Mouse (Mus musculus) stomach, embryonic 14.5 days (tissue): ENCODE results near the gene Fars2. TPM values are rescaled to one million over a fixed set of nuclear protein-coding genes. Genes with fewer than 3 reads are reported as not detected.

ENCODE experiments used
- ATAC-seq: fragments of 200-750 bp; cut with Nextera tagmentation; 2 replicates; pipeline ENCODE4 v1.8.0; 2017; ENCODE audit warnings: low read depth, moderate TSS enrichment; ENCODE audit not compliant: insufficient number of reproducible peaks, insufficient read depth, low FRiP score
- H3K27ac ChIP-seq: fragments of 300-500 bp; sonication (generic); 2 replicates; pipeline ENCODE4 v1.5.1; 2014; ENCODE audit warnings: mild to moderate bottlenecking, low read length, moderate library complexity, mixed read lengths
- H3K27me3 ChIP-seq: fragments of 300-500 bp; sonication (generic); 2 replicates; pipeline ENCODE4 v1.6.1; 2014; ENCODE audit warnings: low read length, control low read depth, mixed read lengths; ENCODE audit not compliant: control insufficient read depth, insufficient read depth
- H3K36me3 ChIP-seq: fragments of 300-500 bp; sonication (generic); 2 replicates; pipeline ENCODE4 v1.6.1; 2014; ENCODE audit warnings: mild to moderate bottlenecking, control low read depth, low read length, moderate library complexity, mixed read lengths; ENCODE audit not compliant: control insufficient read depth, insufficient read depth
- H3K4me1 ChIP-seq: fragments of 300-500 bp; sonication (generic); 2 replicates; pipeline ENCODE4 v1.6.1; 2014; ENCODE audit warnings: low read length, control low read depth, mixed read lengths; ENCODE audit not compliant: control insufficient read depth, insufficient read depth
- H3K4me2 ChIP-seq: fragments of 300-500 bp; sonication (generic); replicated peaks from 2 replicates; pipeline ENCODE4 v1.6.1; 2014; ENCODE audit warnings: low read depth, low read length, control low read depth
- H3K4me3 ChIP-seq: fragments of 300-500 bp; sonication (generic); 2 replicates; pipeline ENCODE4 v1.5.1; 2014; ENCODE audit warnings: low read depth, low read length, control low read depth
- H3K9ac ChIP-seq: fragments of 300-500 bp; sonication (generic); replicated peaks from 2 replicates; pipeline ENCODE4 v1.6.1; 2014; ENCODE audit warnings: low read depth, mild to moderate bottlenecking, control low read depth, low read length, moderate library complexity, mixed read lengths
- H3K9me3 ChIP-seq: fragments of 300-500 bp; sonication (generic); 2 replicates; pipeline ENCODE4 v1.6.1; 2016; ENCODE audit warnings: low read depth, low read length, control low read depth; ENCODE audit not compliant: control insufficient read depth
- WGBS: fragments of 180-500 bp; shearing (Covaris S2); extraction: QIAGEN DNeasy Blood & Tissue Kit; methylation state at CpG from one replicate; pipeline ENCODE4 v1.1.7; 2014; 5-methylcytosine and 5-hydroxymethylcytosine counted together
- polyA plus RNA-seq: library from polyadenylated mRNA; unstranded; fragments of >200 nt; fragmentation: Nextera tagmentation; extraction: Ambion mirVana; gene quantifications from 2 replicates; pipeline ENCODE4 v1.2.1, GENCODE M21; 2014

Fars2 gene
- polyA plus RNA-seq, 1 experiment from 2014 or later = 40.0 TPM

DNA sequence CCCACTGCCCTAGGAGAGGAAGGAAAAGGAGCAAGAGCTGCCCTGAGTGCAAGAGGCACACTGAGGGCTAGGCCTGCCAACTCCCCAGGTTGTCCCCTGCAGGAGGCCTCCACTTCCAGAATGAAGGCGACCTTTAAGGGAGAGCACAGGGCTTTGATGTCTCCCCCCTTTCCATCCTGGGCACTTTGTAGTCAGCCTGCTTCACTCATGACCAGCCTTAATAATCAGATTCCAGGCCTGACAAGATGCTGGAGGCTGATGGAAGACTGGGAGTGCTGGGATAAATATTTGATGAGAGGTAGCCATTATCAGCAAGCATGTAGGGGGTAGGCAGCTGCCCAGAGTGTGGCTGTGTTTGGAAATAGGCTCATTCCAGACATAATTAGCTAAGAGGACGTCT, 421.2 kb downstream of the Fars2 start:
- H3K4me3 ChIP-seq = no peak overlapping the region
- 0 out of 2 replicates have a peak, but pooled peaks cover 3% of the 10 kb centered on the region for H3K4me1 ChIP-seq
- H3K4me2 ChIP-seq = no peak overlapping the region
- no peaks in the 10 kb centered on the region for H3K27me3 ChIP-seq
- 45% methylated on average over 2 of the region's 2 CpGs for WGBS
- H3K36me3 ChIP-seq = no peaks in the 10 kb centered on the region
- no peaks in the 10 kb centered on the region for H3K9me3 ChIP-seq
- ATAC-seq = no peak
- no peak overlapping the region for H3K9ac ChIP-seq
- no peak overlapping the region for H3K27ac ChIP-seq

- Histone ChIP-seq H3K4me1 (0 out of 2 replicates have a peak, but pooled peaks cover 3% of the 10 kb centered on the region), H3K36me3 (no peaks in the 10 kb centered on the region), H3K4me3 (no peak overlapping the region), H3K27ac (no peak overlapping the region), H3K4me2 (no peak overlapping the region), H3K27me3 (no peaks in the 10 kb centered on the region), H3K9ac (no peak overlapping the region), H3K9me3 (no peaks in the 10 kb centered on the region)
- 38% methylated on average over 10 of the region's 10 CpGs for WGBS
- peak; percentile 38; the same call in 1 of the 2 replicates for ATAC-seq
Measured at GRCm38 (mm10) chr13:36540231-36540630, 423.0 kb downstream of the Fars2 start.

DNA sequence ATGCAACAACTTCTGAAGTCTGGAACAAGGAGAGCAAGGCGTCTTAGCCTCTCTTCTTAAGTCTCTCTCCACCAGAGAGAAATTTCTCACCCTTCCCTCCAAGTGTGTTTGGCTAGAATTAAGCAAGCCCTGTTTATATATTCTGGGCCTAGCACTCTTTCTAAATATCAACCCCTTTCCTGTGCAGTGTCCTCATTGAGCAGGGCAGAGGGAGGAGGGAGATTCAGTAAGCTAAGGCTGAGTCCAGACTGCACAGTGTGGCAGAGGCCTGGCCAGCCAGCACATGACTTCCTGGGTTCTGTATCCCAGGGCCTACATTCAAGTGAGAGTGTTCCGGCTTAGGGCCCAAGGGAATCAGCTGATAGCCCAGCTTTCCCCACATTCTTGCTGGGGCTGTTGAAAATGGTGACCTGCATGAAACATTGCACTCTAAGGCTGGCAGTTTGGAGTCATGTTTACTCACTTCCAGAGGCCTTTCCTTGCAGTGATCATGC, 424.1 kb downstream of the Fars2 start:
- H3K27ac ChIP-seq = no peak overlapping the region
- H3K9me3 ChIP-seq = no peaks in the 10 kb centered on the region
- WGBS = 82% methylated on average over 2 of the region's 2 CpGs
- no peaks in the 10 kb centered on the region for H3K36me3 ChIP-seq
- H3K4me3 ChIP-seq = no peak overlapping the region
- 0 out of 2 replicates have a peak, but pooled peaks have one; percentile 53 for ATAC-seq
- H3K27me3 ChIP-seq = no peaks in the 10 kb centered on the region
- H3K4me1 ChIP-seq = 0 out of 2 replicates have a peak, but pooled peaks cover 3% of the 10 kb centered on the region
- no peak overlapping the region for H3K9ac ChIP-seq
- no peak overlapping the region for H3K4me2 ChIP-seq

DNA sequence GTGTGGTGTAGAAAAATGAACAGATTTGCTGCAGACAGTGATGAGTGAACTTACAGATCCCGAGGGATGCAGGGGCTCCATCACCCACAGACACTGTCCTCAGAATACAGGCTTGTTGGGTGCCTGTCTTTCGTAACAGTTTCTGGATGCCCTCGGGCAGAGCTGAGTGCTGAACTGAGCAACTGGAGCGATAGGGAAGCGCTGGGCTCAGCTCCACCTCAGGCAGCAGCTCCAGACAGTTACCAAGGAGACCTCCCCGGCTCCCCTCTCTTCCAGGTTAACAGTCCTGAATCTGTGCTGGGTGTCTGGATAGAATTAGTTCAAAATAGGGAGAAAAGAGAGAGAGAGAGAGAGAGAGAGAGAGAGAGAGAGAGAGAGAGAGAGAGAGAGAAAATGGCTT, 433.5 kb downstream of the Fars2 start:
- Histone ChIP-seq H3K4me1 (no peaks in the 10 kb centered on the region), H3K36me3 (no peaks in the 10 kb centered on the region), H3K9me3 (peaks cover 3% of the 10 kb centered on the region; the same call in 1 of the 2 replicates), H3K4me3 (no peak overlapping the region), H3K4me2 (no peak overlapping the region), H3K27ac (no peak overlapping the region), H3K27me3 (no peaks in the 10 kb centered on the region), H3K9ac (no peak overlapping the region)
- 55% methylated on average over 6 of the region's 6 CpGs for WGBS
- ATAC-seq = no peak

GRCm38 (mm10) chr13:36552522-36553246, 435.5 kb downstream of the Fars2 start:
- Histone ChIP-seq H3K4me1 (no peaks in the 10 kb centered on the region), H3K36me3 (no peaks in the 10 kb centered on the region), H3K4me3 (no peak overlapping the region), H3K27me3 (no peaks in the 10 kb centered on the region), H3K27ac (no peak overlapping the region), H3K9ac (no peak overlapping the region), H3K4me2 (no peak overlapping the region), H3K9me3 (no peaks in the 10 kb centered on the region; the same call in 1 of the 2 replicates)
- WGBS = 79% methylated on average over 3 of the region's 3 CpGs
- no peak for ATAC-seq

DNA sequence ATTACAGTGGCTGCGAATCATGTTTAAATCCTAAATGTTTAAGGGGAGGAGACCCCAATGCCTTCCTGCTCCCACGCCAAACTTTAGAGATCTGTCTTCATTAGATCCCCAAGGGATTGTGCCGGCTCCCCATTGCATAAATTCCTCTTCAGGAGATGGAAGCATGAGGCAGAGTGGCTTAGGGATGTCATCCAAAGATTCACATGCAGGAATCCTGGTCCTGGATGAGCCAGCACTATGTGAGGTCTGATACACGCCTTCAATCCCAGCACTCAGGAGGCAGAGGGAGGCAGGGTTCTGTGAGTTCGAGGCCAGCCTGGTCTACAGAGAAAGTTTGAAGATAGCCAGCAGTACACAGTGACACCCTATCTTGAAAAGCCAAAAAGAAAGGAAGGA, 436.0 kb downstream of the Fars2 start:
- no peak overlapping the region for H3K4me3 ChIP-seq
- no peaks in the 10 kb centered on the region; the same call in 1 of the 2 replicates for H3K9me3 ChIP-seq
- no peak overlapping the region for H3K27ac ChIP-seq
- no peak overlapping the region for H3K4me2 ChIP-seq
- no peak for ATAC-seq
- no peak overlapping the region for H3K9ac ChIP-seq
- H3K36me3 ChIP-seq = no peaks in the 10 kb centered on the region
- no peaks in the 10 kb centered on the region for H3K27me3 ChIP-seq
- WGBS = 70% methylated on average over 5 of the region's 5 CpGs
- no peaks in the 10 kb centered on the region for H3K4me1 ChIP-seq

DNA sequence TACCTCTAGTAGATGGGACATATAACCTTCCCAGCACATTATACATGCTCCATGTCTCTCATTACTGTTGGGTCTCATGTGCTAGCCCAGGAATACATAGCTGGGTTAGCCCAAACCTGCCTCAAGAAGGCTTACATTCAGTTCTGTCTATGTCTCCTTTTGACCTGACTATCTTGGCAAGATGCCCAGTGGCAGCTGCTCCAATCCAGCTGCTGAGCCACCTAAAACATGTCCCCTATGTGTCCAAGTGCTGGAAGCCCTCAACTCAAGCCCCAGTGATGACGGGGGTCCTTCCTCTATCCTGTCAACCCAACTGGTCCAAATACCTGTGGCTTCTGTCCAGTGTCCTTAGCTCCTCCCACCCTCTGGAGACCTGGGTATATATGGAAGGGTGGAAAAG, 437.5 kb downstream of the Fars2 start:
- H3K27ac ChIP-seq = no peak overlapping the region
- H3K36me3 ChIP-seq = no peaks in the 10 kb centered on the region
- H3K4me1 ChIP-seq = no peaks in the 10 kb centered on the region
- H3K9ac ChIP-seq = no peak overlapping the region
- H3K4me2 ChIP-seq = no peak overlapping the region
- H3K27me3 ChIP-seq = no peaks in the 10 kb centered on the region
- ATAC-seq = no peak
- H3K4me3 ChIP-seq = no peak overlapping the region
- no peaks in the 10 kb centered on the region; the same call in 1 of the 2 replicates for H3K9me3 ChIP-seq
- WGBS = 82% methylated on average over 1 of the region's 1 CpGs

GRCm38 (mm10) chr13:36562447-36563441, 445.5 kb downstream of the Fars2 start:
- no peaks in the 10 kb centered on the region for H3K36me3 ChIP-seq
- no peak overlapping the region for H3K27ac ChIP-seq
- no peak overlapping the region for H3K4me2 ChIP-seq
- ATAC-seq = no peak; the same call in 1 of the 2 replicates
- no peaks in the 10 kb centered on the region for H3K27me3 ChIP-seq
- H3K9ac ChIP-seq = no peak overlapping the region
- no peak overlapping the region for H3K4me3 ChIP-seq
- WGBS = 52% methylated on average over 16 of the region's 16 CpGs
- no peaks in the 10 kb centered on the region for H3K4me1 ChIP-seq
- H3K9me3 ChIP-seq = no peaks in the 10 kb centered on the region
